Mouse (Mus musculus): ENCODE measurements around the gene B3gnt6.

B3gnt6 gene

DNA sequence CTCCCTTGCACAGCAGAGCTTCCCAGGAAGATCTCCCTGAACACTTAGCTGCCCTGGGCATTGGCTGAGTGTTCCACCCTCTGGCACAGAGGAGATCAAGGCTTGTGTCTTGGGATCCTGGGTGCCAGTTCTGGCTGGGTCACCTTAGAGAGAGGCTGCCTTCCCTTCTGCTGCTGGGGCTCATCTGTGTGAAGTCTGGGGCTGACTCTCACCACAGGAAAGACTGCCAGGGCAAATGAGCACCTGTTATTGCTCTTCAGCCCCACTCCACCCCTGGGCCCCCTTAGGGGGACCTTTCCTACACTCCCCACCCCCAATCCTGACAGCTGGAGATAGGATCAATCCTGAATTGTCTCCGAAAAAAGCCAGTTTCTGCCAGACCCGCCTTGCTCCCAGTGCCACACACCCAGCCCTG lies 22.2 kb downstream of the B3gnt6 start:
- in situ Hi-C loops (cut with MboI, MseI) = no loop called here

- in situ Hi-C loops (cut with MboI, MseI) = no loop called here
Measured at GRCm38 (mm10) chr7:98176322-98177070, 22.8 kb downstream of the B3gnt6 start.

DNA sequence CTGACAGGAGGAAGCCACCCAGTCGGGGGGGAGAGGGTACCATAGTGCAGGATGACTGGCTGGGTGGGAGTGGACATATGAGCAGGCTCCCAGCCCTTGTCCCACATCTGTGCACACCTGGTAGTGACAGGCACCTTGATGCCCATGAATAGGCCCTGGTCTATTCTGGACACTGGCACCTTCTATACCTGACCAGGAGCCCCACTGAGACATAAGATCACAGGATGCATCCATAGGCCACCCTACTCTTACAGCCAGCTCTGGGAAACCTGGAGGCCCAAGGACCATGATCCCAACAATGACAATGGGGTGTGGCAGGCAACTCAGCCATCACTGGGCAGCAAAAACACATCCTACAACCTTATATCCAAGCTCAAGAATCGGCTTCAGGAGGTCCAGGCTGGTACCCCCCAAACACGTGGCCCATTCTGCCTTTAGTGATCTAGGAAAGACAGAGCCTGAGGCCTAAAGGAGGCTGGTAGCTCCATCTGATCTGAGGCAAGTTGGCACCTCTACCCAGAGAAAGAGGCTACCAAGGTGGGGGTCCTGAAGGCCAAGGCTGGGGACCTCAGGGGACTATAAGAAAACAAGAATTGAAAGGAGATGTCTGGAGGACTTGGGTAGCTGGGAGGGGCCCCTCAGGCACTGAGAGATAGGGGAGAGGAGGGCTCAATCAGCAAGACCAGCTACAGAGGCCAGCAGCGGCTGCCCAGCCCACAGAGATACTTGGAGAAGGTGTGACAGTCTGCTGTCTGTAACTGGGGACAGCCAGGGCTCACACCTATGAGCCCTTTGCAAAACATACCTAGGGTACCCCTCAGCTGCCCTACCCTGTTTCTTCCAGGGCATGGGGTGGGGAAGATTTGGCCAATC lies 24.2 kb downstream of the B3gnt6 start:
- in situ Hi-C loops (cut with MboI, MseI) = no loop called here

- in situ Hi-C loops (cut with MboI, MseI) = no loop called here
Measured at GRCm38 (mm10) chr7:98173408-98173807, 25.9 kb downstream of the B3gnt6 start.

DNA sequence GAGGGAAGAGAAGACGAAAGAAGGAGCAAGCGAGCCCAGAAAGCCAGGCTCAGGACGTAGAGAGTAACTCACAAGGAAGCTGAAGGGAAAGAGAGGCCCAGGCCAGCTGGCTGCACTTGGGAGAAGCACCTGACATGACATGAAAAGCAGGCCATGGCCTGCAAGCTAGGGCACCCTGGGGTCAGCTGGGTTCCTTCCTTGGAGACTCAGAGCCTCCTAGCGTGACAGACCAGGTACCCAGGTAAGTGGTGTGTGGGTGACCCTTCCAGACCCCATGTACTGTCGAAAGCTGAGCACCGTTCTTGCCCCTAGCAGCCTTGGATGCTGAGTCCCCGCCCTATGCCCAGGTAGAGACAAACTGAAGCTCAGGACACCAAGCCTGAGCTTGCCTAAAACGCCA lies 26.6 kb downstream of the B3gnt6 start:
- in situ Hi-C loops (cut with MboI, MseI) = no loop called here

GRCm38 (mm10) chr7:98171141-98172073 lies 27.9 kb downstream of the B3gnt6 start:
- in situ Hi-C loops (cut with MboI, MseI) = no loop called here

DNA sequence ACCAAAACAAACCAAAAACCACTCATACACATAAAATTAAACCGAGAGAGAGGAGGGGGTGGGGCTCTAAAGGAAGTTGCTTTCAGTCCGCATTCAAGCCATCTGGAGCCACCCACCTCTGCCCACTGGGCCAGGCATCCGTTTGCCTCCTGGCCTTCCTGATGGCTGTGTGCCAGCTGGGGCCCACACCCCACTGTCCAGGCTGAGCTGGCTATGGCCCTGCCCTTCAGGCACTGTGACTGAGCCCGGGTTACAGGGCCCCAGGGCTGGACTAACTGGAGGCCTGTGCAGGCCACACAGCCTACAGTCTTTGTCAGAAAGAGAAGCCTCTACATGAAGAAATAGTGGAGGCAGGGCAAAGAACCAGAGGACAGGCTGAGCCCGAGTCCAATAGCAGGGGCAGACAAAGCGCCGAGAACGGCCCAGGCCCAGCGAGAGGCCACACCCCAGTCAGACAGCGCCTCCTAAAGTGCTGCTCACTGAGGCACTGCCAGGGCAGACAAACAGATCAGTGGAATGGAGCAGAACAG lies 34.2 kb downstream of the B3gnt6 start:
- in situ Hi-C loops (cut with MboI, MseI) = no loop called here

DNA sequence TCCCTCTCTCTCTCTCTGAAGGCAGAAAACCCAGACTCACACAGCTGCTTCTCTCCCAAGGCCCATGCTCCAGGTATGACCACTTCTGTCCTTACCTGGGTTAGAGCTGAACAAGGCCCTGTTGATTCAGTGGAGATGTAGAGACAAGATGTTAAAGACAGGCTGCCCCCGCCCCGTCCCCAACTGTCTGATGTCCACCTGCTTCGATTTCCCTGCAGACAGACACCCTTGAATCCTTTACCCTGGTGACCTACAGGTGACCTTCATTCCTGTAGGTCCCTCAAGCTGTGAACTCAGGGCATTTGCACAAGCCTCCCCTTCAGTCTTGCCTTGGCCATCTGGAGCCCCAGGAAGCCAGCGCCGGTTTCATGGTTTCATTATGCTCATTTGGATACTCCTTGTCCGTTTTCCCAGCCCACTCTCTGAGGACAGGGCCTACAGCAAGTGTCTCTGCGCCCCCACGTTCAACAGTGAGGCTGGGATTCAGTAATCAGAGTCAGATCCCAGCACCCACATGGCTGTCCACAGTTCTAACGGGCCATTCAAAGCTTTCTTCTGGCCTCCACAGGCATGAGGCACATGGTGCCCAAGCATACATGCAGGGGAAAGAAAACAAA lies 34.8 kb downstream of the B3gnt6 start:
- in situ Hi-C loops (cut with MboI, MseI) = no loop called here

- in situ Hi-C loops (cut with MboI, MseI) = no loop called here
Measured at GRCm38 (mm10) chr7:98163700-98164099, 35.6 kb downstream of the B3gnt6 start.

GRCm38 (mm10) chr7:98162239-98162638 lies 37.0 kb downstream of the B3gnt6 start:
- in situ Hi-C loops (cut with MboI, MseI) = no loop called here

GRCm38 (mm10) chr7:98160041-98160740 lies 39.1 kb downstream of the B3gnt6 start:
- in situ Hi-C loops (cut with MboI, MseI) = no loop called here

- in situ Hi-C loops (cut with MboI, MseI) = loop anchor here (10.0 kb wide), 1 partner anchor 186 kb away; no protein-coding TSS in a partner anchor
Measured at GRCm38 (mm10) chr7:98158481-98158880, 40.8 kb downstream of the B3gnt6 start.

DNA sequence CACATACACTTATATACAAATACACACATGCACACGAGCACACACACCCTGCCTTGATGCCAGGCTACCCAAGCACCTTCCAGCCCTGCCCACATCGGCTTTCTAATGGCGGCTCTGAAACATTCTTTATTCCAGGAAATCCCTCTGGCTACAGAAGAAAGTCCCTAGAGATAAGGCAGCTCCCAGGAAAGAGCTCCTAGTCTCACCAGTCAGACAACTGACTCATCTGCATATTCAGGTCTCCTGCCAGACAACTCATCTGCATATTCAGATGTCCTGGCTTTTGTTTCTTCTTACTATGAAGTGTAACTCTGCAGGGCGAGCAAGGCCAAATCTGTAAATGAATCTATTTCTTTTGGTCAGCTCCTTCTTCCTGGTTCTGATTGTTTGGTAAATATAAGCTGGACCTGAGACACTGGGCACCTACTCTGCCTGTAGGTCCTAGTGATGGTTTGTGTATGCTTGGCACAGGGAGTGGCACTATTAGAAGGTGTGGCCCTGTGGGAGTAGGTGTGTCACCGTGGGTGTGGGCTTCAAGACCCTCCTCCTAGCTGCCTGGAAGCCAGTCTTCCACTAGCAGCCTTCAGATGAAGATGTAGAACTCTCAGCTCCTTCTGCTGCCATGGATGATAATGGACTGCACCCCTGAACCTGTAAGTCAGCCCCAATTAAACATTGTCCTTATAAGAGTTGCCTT lies 41.5 kb downstream of the B3gnt6 start:
- in situ Hi-C loops (cut with MboI, MseI) = loop anchor here (10.0 kb wide), 1 partner anchor 187 kb away; no protein-coding TSS in a partner anchor

DNA sequence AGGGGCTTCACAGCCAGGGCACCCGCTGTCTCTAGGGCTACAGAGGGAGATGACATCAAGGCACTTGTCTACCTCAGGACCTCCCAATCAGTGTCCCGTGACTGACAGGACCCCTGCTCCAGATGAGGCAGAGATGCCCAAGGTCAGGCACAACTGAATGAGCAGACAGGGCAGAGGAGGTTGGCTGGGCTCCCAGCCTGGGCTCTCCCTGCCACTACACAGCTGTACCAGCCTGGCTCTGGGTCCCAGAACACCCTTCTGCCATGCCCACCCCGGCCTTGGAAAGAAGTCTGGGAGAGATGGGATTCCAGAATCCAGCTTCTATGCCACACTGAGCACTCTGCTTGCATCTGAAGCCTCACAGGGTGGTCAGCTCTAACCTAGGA lies 43.0 kb downstream of the B3gnt6 start:
- in situ Hi-C loops (cut with MboI, MseI) = loop anchor here (10.0 kb wide), 1 partner anchor 189 kb away; no protein-coding TSS in a partner anchor

DNA sequence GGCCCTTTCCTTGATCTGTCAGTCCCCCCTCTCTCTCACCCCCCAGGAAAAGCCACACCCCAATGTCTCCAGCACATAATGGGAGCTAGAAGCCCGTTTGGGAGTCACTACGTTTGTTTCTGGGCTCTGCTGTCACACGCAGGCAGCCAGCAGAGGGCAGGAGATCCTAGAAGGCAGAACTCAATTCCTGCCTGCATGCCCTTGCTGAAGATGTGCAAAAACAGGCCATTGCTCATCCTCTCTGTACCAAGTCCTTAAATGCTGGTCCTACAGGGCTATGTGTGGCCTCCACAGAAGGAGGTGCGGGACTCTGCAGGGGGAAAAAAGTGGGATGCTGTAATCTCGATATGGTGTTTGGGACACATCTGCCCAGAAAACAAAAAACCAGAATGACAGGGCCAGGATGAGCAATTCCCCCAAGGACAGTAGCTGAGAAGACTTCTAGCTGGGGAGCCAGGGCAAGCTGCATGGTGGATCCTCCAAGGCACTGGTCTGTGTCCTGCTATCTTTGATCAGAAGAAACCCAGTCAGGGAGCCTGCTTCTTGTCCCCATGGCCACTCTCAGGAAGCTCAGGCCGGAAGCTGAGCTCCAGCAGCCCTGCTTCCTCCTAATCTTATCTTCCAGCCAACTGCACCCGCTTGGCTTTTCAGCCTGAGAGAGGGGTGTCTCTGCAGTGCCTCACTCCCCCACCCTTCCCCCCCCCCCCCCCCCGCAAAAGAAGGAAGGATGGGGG lies 43.6 kb downstream of the B3gnt6 start:
- in situ Hi-C loops (cut with MboI, MseI) = loop anchor here (10.0 kb wide), 1 partner anchor 189 kb away; no protein-coding TSS in a partner anchor

DNA sequence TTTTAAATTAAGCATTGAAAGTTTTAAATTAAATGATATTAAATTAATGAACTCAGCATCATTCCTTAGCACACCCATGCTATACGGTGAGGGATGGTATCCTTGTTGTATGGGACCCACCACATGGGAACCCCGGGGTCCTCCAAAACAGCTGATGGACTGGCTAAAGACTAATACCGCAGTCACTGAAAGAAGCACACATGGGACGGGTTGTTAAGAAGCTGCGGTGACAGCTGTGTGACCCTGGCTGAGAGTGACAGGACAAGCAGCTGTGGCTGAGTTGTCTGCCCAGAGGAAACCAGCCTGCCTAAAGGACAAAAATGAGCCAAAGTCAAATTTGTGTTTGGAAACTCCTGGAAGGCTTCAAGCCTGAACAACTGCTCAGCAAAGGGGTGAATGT lies 45.4 kb downstream of the B3gnt6 start:
- in situ Hi-C loops (cut with MboI, MseI) = loop anchor here (10.0 kb wide), 1 partner anchor 191 kb away; no protein-coding TSS in a partner anchor

GRCm38 (mm10) chr7:98153345-98153744 lies 45.9 kb downstream of the B3gnt6 start:
- in situ Hi-C loops (cut with MboI, MseI) = loop anchor here (10.0 kb wide), 1 partner anchor 191 kb away; no protein-coding TSS in a partner anchor

DNA sequence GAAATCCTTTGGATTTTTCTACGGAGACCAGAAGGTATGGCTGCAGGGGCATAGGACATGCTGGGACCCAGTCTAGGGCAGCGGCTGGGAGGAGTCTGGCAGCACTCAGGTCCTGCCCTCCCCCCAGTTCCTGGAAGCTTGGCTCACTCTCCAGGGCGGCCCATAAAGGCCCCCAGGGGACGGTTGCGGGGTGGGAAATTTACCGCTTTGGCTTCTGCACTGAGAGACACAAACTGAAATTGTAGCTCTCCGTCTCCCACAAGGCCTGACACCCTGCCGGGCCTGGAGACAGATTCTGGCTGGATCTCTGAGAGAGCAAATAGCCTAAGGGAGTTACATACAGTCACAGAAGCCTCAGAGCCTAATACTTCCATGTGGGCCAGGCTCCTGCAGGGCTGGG lies 46.9 kb downstream of the B3gnt6 start:
- in situ Hi-C loops (cut with MboI, MseI) = loop anchor here (10.0 kb wide), 1 partner anchor 192 kb away; no protein-coding TSS in a partner anchor

All from regulatory T cell (primary cell).